Mouse (Mus musculus) spleen, adult 12 weeks (tissue): ENCODE data around the gene Palm3.

Experiments
- DNase-seq: peaks from one replicate; pipeline ENCODE4 v3.0.0; 2022; ENCODE audit warnings: low spot score

The Palm3 gene

GRCm38 (mm10) chr8:84025863-84026262 is 4.6 kb downstream of the Palm3 start:
- no peak for DNase-seq

GRCm38 (mm10) chr8:84027449-84027848 is 6.2 kb downstream of the Palm3 start:
- no peak for DNase-seq

- DNase-seq, result no peak
Observed at GRCm38 (mm10) chr8:84029272-84029671, 8.0 kb downstream of the Palm3 start.

- no peak for DNase-seq
Observed at GRCm38 (mm10) chr8:84032777-84033176, 11.5 kb downstream of the Palm3 start.

GRCm38 (mm10) chr8:84038015-84038414 is 16.7 kb downstream of the Palm3 start:
- DNase-seq, result no peak

- peak; percentile 35 for DNase-seq
Observed at GRCm38 (mm10) chr8:84039050-84039449, 17.8 kb downstream of the Palm3 start.

- peak; percentile 38 for DNase-seq
Observed at GRCm38 (mm10) chr8:84042066-84042947, 21.0 kb downstream of the Palm3 start, which contains the start of gene Il27ra. Gene Il27ra, minus strand, starts transcription at chr8:84042589.

GRCm38 (mm10) chr8:84042948-84043342 is 21.7 kb downstream of the Palm3 start:
- no peak for DNase-seq

GRCm38 (mm10) chr8:84044103-84044502 is 22.8 kb downstream of the Palm3 start:
- no peak for DNase-seq

GRCm38 (mm10) chr8:84044900-84045299 is 23.6 kb downstream of the Palm3 start, which contains the start of gene Rln3:
Gene Rln3, minus strand, starts transcription at chr8:84045000.
- DNase-seq, result no peak

- DNase-seq, result no peak
Observed at GRCm38 (mm10) chr8:84046505-84046904, 25.2 kb downstream of the Palm3 start.

GRCm38 (mm10) chr8:84048171-84048570 is 26.9 kb downstream of the Palm3 start:
- DNase-seq, result no peak

- no peak for DNase-seq
Observed at GRCm38 (mm10) chr8:84052746-84053145, 31.5 kb downstream of the Palm3 start.

- DNase-seq, result no peak
Observed at GRCm38 (mm10) chr8:84053229-84053628, 32.0 kb downstream of the Palm3 start.

GRCm38 (mm10) chr8:84057827-84058226 is 36.6 kb downstream of the Palm3 start:
- no peak for DNase-seq

GRCm38 (mm10) chr8:84059226-84059625 is 38.0 kb downstream of the Palm3 start:
- DNase-seq, result no peak

GRCm38 (mm10) chr8:84060245-84060644 is 39.0 kb downstream of the Palm3 start:
- DNase-seq, result no peak

GRCm38 (mm10) chr8:84063861-84064610 is 42.8 kb downstream of the Palm3 start:
- DNase-seq, result no peak

GRCm38 (mm10) chr8:84065037-84065436 is 43.8 kb downstream of the Palm3 start, which contains the start of gene Gm10643:
Gene Gm10643, minus strand, starts transcription at chr8:84065137.
- no peak for DNase-seq

- DNase-seq, result no peak
Observed at GRCm38 (mm10) chr8:84065457-84066072, 44.3 kb downstream of the Palm3 start.

GRCm38 (mm10) chr8:84066291-84066930 is 45.1 kb downstream of the Palm3 start, which contains the start of gene Rfx1:
Gene Rfx1, plus strand, starts transcription at chr8:84066834.
- DNase-seq, result peak; percentile 95

GRCm38 (mm10) chr8:84067047-84067573 is 45.8 kb downstream of the Palm3 start:
- DNase-seq, result peak; percentile 94
